Mouse (Mus musculus): Measurements from ENCODE around the gene Slc16a14. TPM values are rescaled to one million over a fixed set of nuclear protein-coding genes. Genes with fewer than 3 reads are reported as not detected.

Gene Slc16a14
- polyA plus RNA-seq, 2 experiments, result not detected

GRCm38 (mm10) chr1:84866231-84866630 is 68.7 kb downstream of the Slc16a14 start:
- Histone ChIP-seq H3K4me2 (ENCODE audit: low read depth) (no peak overlapping the region), H3K4me3 (ENCODE audit: insufficient read depth in 1 of 2, low read depth in 2 of 2, low read length in 2 of 2) (no peak overlapping the region), H3K4me1 (replicated peaks; ENCODE audit: control insufficient read depth in 2 of 2, insufficient read depth in 2 of 2, low read length in 1 of 2) (peaks cover 8 to 16% of the 10 kb centered on the region in 2 experiments; a peak in 3 of 4 replicates), H3K27me3 (ENCODE audit: control insufficient read depth, insufficient read depth, low read length) (no peaks in the 10 kb centered on the region), H3K27ac (no peak overlapping the region), H3K9ac (replicated peaks) (no peak overlapping the region), H3K9me3 (ENCODE audit: control insufficient read depth, low read length) (no peaks in the 10 kb centered on the region), H3K36me3 (replicated peaks; ENCODE audit: control insufficient read depth, insufficient read depth, low read depth) (no peaks in the 10 kb centered on the region)
- no peak for TF ChIP-seq EP300 (IDR thresholded peaks at IDR 0.05; ENCODE audit: low read depth)
- TF ChIP-seq CTCF (IDR thresholded peaks at IDR 0.05; ENCODE audit: low read depth), result no peak
- no peak for ATAC-seq (ENCODE audit: insufficient read depth)
- no peak for DNase-seq (ENCODE audit: low read depth in 3 of 3, low spot score in 3 of 3)
- WGBS (ENCODE audit: insufficient replicate concordance), result 78% methylated on average over 6 of the region's 6 CpGs

GRCm38 (mm10) chr1:84864645-84865044 is 70.3 kb downstream of the Slc16a14 start:
- no peak for DNase-seq (ENCODE audit: low read depth in 3 of 3, low spot score in 3 of 3)
- H3K9ac ChIP-seq (replicated peaks), result no peak overlapping the region
- no peaks in the 10 kb centered on the region for H3K36me3 ChIP-seq (replicated peaks; ENCODE audit: control insufficient read depth, insufficient read depth, low read depth)
- WGBS (ENCODE audit: insufficient replicate concordance), result 43% methylated on average over 2 of the region's 2 CpGs
- TF ChIP-seq EP300 (IDR thresholded peaks at IDR 0.05; ENCODE audit: low read depth) (no peak), CTCF (IDR thresholded peaks at IDR 0.05; ENCODE audit: low read depth) (no peak)
- peaks cover 19 to 24% of the 10 kb centered on the region in 2 experiments for H3K4me1 ChIP-seq (replicated peaks; ENCODE audit: control insufficient read depth in 2 of 2, insufficient read depth in 2 of 2, low read length in 1 of 2)
- ATAC-seq (ENCODE audit: insufficient read depth), result no peak
- H3K4me3 ChIP-seq (ENCODE audit: insufficient read depth in 1 of 2, low read depth in 2 of 2, low read length in 2 of 2), result no peak overlapping the region
- H3K27ac ChIP-seq, result no peak overlapping the region
- no peaks in the 10 kb centered on the region for H3K9me3 ChIP-seq (ENCODE audit: control insufficient read depth, low read length)
- H3K27me3 ChIP-seq (ENCODE audit: control insufficient read depth, insufficient read depth, low read length), result no peaks in the 10 kb centered on the region
- H3K4me2 ChIP-seq (ENCODE audit: low read depth), result no peak overlapping the region

GRCm38 (mm10) chr1:84861255-84861630 is 73.7 kb downstream of the Slc16a14 start:
- 64% methylated on average over 1 of the region's 1 CpGs for WGBS (ENCODE audit: insufficient replicate concordance)

GRCm38 (mm10) chr1:84860360-84861254 is 74.3 kb downstream of the Slc16a14 start:
- Histone ChIP-seq H3K9me3 (ENCODE audit: control insufficient read depth, low read length) (no peaks in the 10 kb centered on the region), H3K4me1 (replicated peaks; ENCODE audit: control insufficient read depth in 2 of 2, insufficient read depth in 2 of 2, low read length in 1 of 2) (peaks cover 15 to 18% of the 10 kb centered on the region in 2 experiments), H3K27me3 (ENCODE audit: control insufficient read depth, insufficient read depth, low read length) (no peaks in the 10 kb centered on the region), H3K27ac (no peak overlapping the region), H3K9ac (replicated peaks) (no peak overlapping the region), H3K36me3 (replicated peaks; ENCODE audit: control insufficient read depth, insufficient read depth, low read depth) (no peaks in the 10 kb centered on the region), H3K4me2 (ENCODE audit: low read depth) (peak overlapping the region; percentile 29), H3K4me3 (ENCODE audit: insufficient read depth in 1 of 2, low read depth in 2 of 2, low read length in 2 of 2) (no peak overlapping the region)
- no peak for DNase-seq (ENCODE audit: low read depth in 3 of 3, low spot score in 3 of 3)
- ATAC-seq (ENCODE audit: insufficient read depth), result peak; percentile 75
- 49% methylated on average over 10 of the region's 10 CpGs for WGBS (ENCODE audit: insufficient replicate concordance)
- TF ChIP-seq EP300 (IDR thresholded peaks at IDR 0.05; ENCODE audit: low read depth), result no peak
- no peak for TF ChIP-seq CTCF (IDR thresholded peaks at IDR 0.05; ENCODE audit: low read depth)

More at GRCm38 (mm10) chr1:84861255-84861630, 73.7 kb downstream of the Slc16a14 start:
- no peak overlapping the region for H3K4me3 ChIP-seq (ENCODE audit: insufficient read depth in 1 of 2, low read depth in 2 of 2, low read length in 2 of 2)
- H3K4me1 ChIP-seq (replicated peaks; ENCODE audit: control insufficient read depth in 2 of 2, insufficient read depth in 2 of 2, low read length in 1 of 2), result peaks cover 15 to 18% of the 10 kb centered on the region in 2 experiments
- no peaks in the 10 kb centered on the region for H3K36me3 ChIP-seq (replicated peaks; ENCODE audit: control insufficient read depth, insufficient read depth, low read depth)
- no peaks in the 10 kb centered on the region for H3K27me3 ChIP-seq (ENCODE audit: control insufficient read depth, insufficient read depth, low read length)
- TF ChIP-seq EP300 (IDR thresholded peaks at IDR 0.05; ENCODE audit: low read depth), result no peak
- no peak for TF ChIP-seq CTCF (IDR thresholded peaks at IDR 0.05; ENCODE audit: low read depth)
- DNase-seq (ENCODE audit: low read depth in 3 of 3, low spot score in 3 of 3), result no peak
- H3K9ac ChIP-seq (replicated peaks), result no peak overlapping the region
- H3K4me2 ChIP-seq (ENCODE audit: low read depth), result peak overlapping the region; percentile 1; the same call in 1 of the 2 replicates
- no peaks in the 10 kb centered on the region for H3K9me3 ChIP-seq (ENCODE audit: control insufficient read depth, low read length)
- no peak for ATAC-seq (ENCODE audit: insufficient read depth)
- H3K27ac ChIP-seq, result no peak overlapping the region

- Histone ChIP-seq H3K27ac (no peak overlapping the region), H3K9ac (replicated peaks) (no peak overlapping the region), H3K4me3 (ENCODE audit: insufficient read depth in 1 of 2, low read depth in 2 of 2, low read length in 2 of 2) (no peak overlapping the region), H3K9me3 (ENCODE audit: control insufficient read depth, low read length) (no peaks in the 10 kb centered on the region), H3K4me1 (replicated peaks; ENCODE audit: control insufficient read depth in 2 of 2, insufficient read depth in 2 of 2, low read length in 1 of 2) (peaks cover 15 to 17% of the 10 kb centered on the region in 2 experiments), H3K27me3 (ENCODE audit: control insufficient read depth, insufficient read depth, low read length) (no peaks in the 10 kb centered on the region), H3K36me3 (replicated peaks; ENCODE audit: control insufficient read depth, insufficient read depth, low read depth) (no peaks in the 10 kb centered on the region), H3K4me2 (ENCODE audit: low read depth) (no peak overlapping the region)
- TF ChIP-seq CTCF (IDR thresholded peaks at IDR 0.05; ENCODE audit: low read depth) (no peak), EP300 (IDR thresholded peaks at IDR 0.05; ENCODE audit: low read depth) (no peak)
- DNase-seq (ENCODE audit: low read depth in 3 of 3, low spot score in 3 of 3) (no peak), ATAC-seq (ENCODE audit: insufficient read depth) (no peak)
- 66% methylated on average over 6 of the region's 6 CpGs for WGBS (ENCODE audit: insufficient replicate concordance)
These were observed 75.3 kb downstream of the Slc16a14 start for GRCm38 (mm10) chr1:84859597-84859996.

Other genes starting within 250 kb of the Slc16a14 start
- 0.02 and 0.17 TPM in 2 replicates for gene Dner, start 238.9 kb downstream of the Slc16a14 start, polyA plus RNA-seq (2012; rRNA removed)
- 0.27 TPM in 1 of 2 replicates, not detected in the other for gene Dner, start 238.9 kb downstream of the Slc16a14 start, polyA plus RNA-seq (2014; fragmentation: Nextera tagmentation; extraction: Ambion mirVana)
- gene Fbxo36, start 95.3 kb downstream of the Slc16a14 start, polyA plus RNA-seq (2012; rRNA removed), result 3.9 and 4.0 TPM in 2 replicates
- 9.0 TPM in 2 replicates for gene Fbxo36, start 95.3 kb downstream of the Slc16a14 start, polyA plus RNA-seq (2014; fragmentation: Nextera tagmentation; extraction: Ambion mirVana)
- gene Trip12, start 94.6 kb downstream of the Slc16a14 start, polyA plus RNA-seq (2012; rRNA removed), result 20.5 and 27.9 TPM in 2 replicates
- gene Trip12, start 94.6 kb downstream of the Slc16a14 start, polyA plus RNA-seq (2014; fragmentation: Nextera tagmentation; extraction: Ambion mirVana), result 30.3 and 34.5 TPM in 2 replicates
- gene Gm10553, start 165.0 kb upstream of the Slc16a14 start, polyA plus RNA-seq (2012; rRNA removed), result not detected in 2 replicates
- not detected in 2 replicates for gene Gm10553, start 165.0 kb upstream of the Slc16a14 start, polyA plus RNA-seq (2014; fragmentation: Nextera tagmentation; extraction: Ambion mirVana)
- 0.06 and 0.09 TPM in 2 replicates for gene A530032D15Rik, start 174.7 kb upstream of the Slc16a14 start, polyA plus RNA-seq (2012; rRNA removed)
- not detected in 2 replicates for gene A530032D15Rik, start 174.7 kb upstream of the Slc16a14 start, polyA plus RNA-seq (2014; fragmentation: Nextera tagmentation; extraction: Ambion mirVana)